Mouse (Mus musculus) midbrain, embryonic 10.5 days (tissue): Measurements from ENCODE around the gene Slc16a7. TPM values are rescaled to one million over a fixed set of nuclear protein-coding genes. Genes with fewer than 3 reads are reported as not detected.

Experiments
- DNase-seq: peaks from one replicate; pipeline ENCODE4 v3.0.0-alpha.2; 2017; ENCODE audit warnings: low spot score
- H3K27ac ChIP-seq: fragments of 300-500 bp; sonication (generic); replicated peaks from 2 replicates; pipeline ENCODE4 v1.5.1; 2016; ENCODE audit warnings: mild to moderate bottlenecking
- H3K27me3 ChIP-seq: fragments of 300-500 bp; sonication (generic); 2 replicates; pipeline ENCODE4 v1.6.1; 2016; ENCODE audit warnings: low read depth, mild to moderate bottlenecking; ENCODE audit not compliant: poor library complexity, severe bottlenecking
- H3K36me3 ChIP-seq: fragments of 300-500 bp; sonication (generic); 2 replicates; pipeline ENCODE4 v1.6.1; 2016; ENCODE audit warnings: mild to moderate bottlenecking, moderate library complexity
- H3K4me1 ChIP-seq: fragments of 300-500 bp; sonication (generic); 2 replicates; pipeline ENCODE4 v1.6.1; 2016
- H3K4me3 ChIP-seq: fragments of 300-500 bp; sonication (generic); 2 replicates; pipeline ENCODE4 v1.5.1; 2016; ENCODE audit warnings: mild to moderate bottlenecking, moderate library complexity
- H3K9me3 ChIP-seq: fragments of 300-500 bp; sonication (generic); replicated peaks from 2 replicates; pipeline ENCODE4 v1.6.1; 2016; ENCODE audit warnings: mild to moderate bottlenecking
- WGBS: fragments of 180-500 bp; shearing (Covaris S2); methylation state at CpG from one replicate; pipeline ENCODE4 v1.1.7; 2016; 5-methylcytosine and 5-hydroxymethylcytosine counted together
- polyA plus RNA-seq: library from polyadenylated mRNA; unstranded; fragments of >200 nt; fragmentation: Nextera tagmentation; extraction: Ambion mirVana; gene quantifications from 2 replicates; pipeline ENCODE4 v1.2.1, GENCODE M21; 2016

Slc16a7 gene
- polyA plus RNA-seq, 1 experiment from 2014 or later = 3.0 TPM

- Histone ChIP-seq H3K4me3 (no peak overlapping the region), H3K9me3 (no peaks in the 10 kb centered on the region), H3K36me3 (no peaks in the 10 kb centered on the region), H3K4me1 (0 out of 2 replicates have a peak, but pooled peaks cover 4% of the 10 kb centered on the region), H3K27me3 (no peaks in the 10 kb centered on the region), H3K27ac (no peak overlapping the region)
- no peak for DNase-seq
- WGBS = 91% methylated on average over 6 of the region's 6 CpGs
Measured at GRCm38 (mm10) chr10:125347149-125347548, 42.1 kb downstream of the Slc16a7 start.

- Histone ChIP-seq H3K4me1 (0 out of 2 replicates have a peak, but pooled peaks cover 4% of the 10 kb centered on the region), H3K36me3 (no peaks in the 10 kb centered on the region), H3K9me3 (no peaks in the 10 kb centered on the region), H3K4me3 (no peak overlapping the region), H3K27ac (no peak overlapping the region), H3K27me3 (no peaks in the 10 kb centered on the region)
- 60% methylated on average over 4 of the region's 4 CpGs for WGBS
- no peak for DNase-seq
Measured at GRCm38 (mm10) chr10:125346364-125346763, 42.9 kb downstream of the Slc16a7 start.

GRCm38 (mm10) chr10:125345583-125345982 lies 43.7 kb downstream of the Slc16a7 start:
- Histone ChIP-seq H3K4me1 (0 out of 2 replicates have a peak, but pooled peaks cover 4% of the 10 kb centered on the region), H3K4me3 (no peak overlapping the region), H3K27ac (no peak overlapping the region), H3K27me3 (no peaks in the 10 kb centered on the region), H3K36me3 (no peaks in the 10 kb centered on the region), H3K9me3 (no peaks in the 10 kb centered on the region)
- WGBS = 85% methylated on average over 1 of the region's 1 CpGs
- DNase-seq = no peak

GRCm38 (mm10) chr10:125342204-125342603 lies 47.1 kb downstream of the Slc16a7 start:
- no peaks in the 10 kb centered on the region for H3K36me3 ChIP-seq
- WGBS = 70% methylated on average over 7 of the region's 7 CpGs
- H3K4me1 ChIP-seq = 0 out of 2 replicates have a peak, but pooled peaks cover 4% of the 10 kb centered on the region
- no peak overlapping the region for H3K4me3 ChIP-seq
- H3K27ac ChIP-seq = no peak overlapping the region
- no peaks in the 10 kb centered on the region for H3K27me3 ChIP-seq
- DNase-seq = no peak
- H3K9me3 ChIP-seq = no peaks in the 10 kb centered on the region

- 91% methylated on average over 5 of the region's 5 CpGs for WGBS
- H3K27me3 ChIP-seq = no peaks in the 10 kb centered on the region
- no peak overlapping the region for H3K27ac ChIP-seq
- no peaks in the 10 kb centered on the region for H3K36me3 ChIP-seq
- no peaks in the 10 kb centered on the region for H3K9me3 ChIP-seq
- DNase-seq = no peak
- H3K4me3 ChIP-seq = no peak overlapping the region
- H3K4me1 ChIP-seq = peaks cover 2% of the 10 kb centered on the region
Measured at GRCm38 (mm10) chr10:125333799-125334198, 55.5 kb downstream of the Slc16a7 start.

- no peak for DNase-seq
- Histone ChIP-seq H3K27me3 (no peaks in the 10 kb centered on the region), H3K4me3 (no peak overlapping the region), H3K9me3 (no peaks in the 10 kb centered on the region), H3K36me3 (no peaks in the 10 kb centered on the region), H3K4me1 (peaks cover 7% of the 10 kb centered on the region), H3K27ac (no peak overlapping the region)
- WGBS = 74% methylated on average over 5 of the region's 5 CpGs
Measured at GRCm38 (mm10) chr10:125331334-125331733, 57.9 kb downstream of the Slc16a7 start.

- H3K36me3 ChIP-seq = no peaks in the 10 kb centered on the region
- no peak overlapping the region for H3K27ac ChIP-seq
- H3K27me3 ChIP-seq = no peaks in the 10 kb centered on the region
- H3K4me3 ChIP-seq = no peak overlapping the region
- WGBS = 64% methylated on average over 16 of the region's 16 CpGs
- no peaks in the 10 kb centered on the region for H3K9me3 ChIP-seq
- H3K4me1 ChIP-seq = peaks cover 7% of the 10 kb centered on the region
- no peak for DNase-seq
Measured at GRCm38 (mm10) chr10:125328331-125329063, 60.8 kb downstream of the Slc16a7 start.

- no peak for DNase-seq
- no peak overlapping the region for H3K4me3 ChIP-seq
- peaks cover 7% of the 10 kb centered on the region for H3K4me1 ChIP-seq
- H3K27ac ChIP-seq = no peak overlapping the region
- no peaks in the 10 kb centered on the region for H3K9me3 ChIP-seq
- no peaks in the 10 kb centered on the region for H3K36me3 ChIP-seq
- 93% methylated on average over 7 of the region's 7 CpGs for WGBS
- no peaks in the 10 kb centered on the region for H3K27me3 ChIP-seq
Measured at GRCm38 (mm10) chr10:125324871-125325565, 64.2 kb downstream of the Slc16a7 start.

GRCm38 (mm10) chr10:125324149-125324834 lies 65.0 kb downstream of the Slc16a7 start:
- H3K27ac ChIP-seq = no peak overlapping the region
- peaks cover 7% of the 10 kb centered on the region for H3K4me1 ChIP-seq
- no peak for DNase-seq
- no peaks in the 10 kb centered on the region for H3K36me3 ChIP-seq
- no peaks in the 10 kb centered on the region for H3K9me3 ChIP-seq
- H3K4me3 ChIP-seq = no peak overlapping the region
- no peaks in the 10 kb centered on the region for H3K27me3 ChIP-seq
- WGBS = 87% methylated on average over 13 of the region's 13 CpGs

- no peaks in the 10 kb centered on the region for H3K27me3 ChIP-seq
- H3K27ac ChIP-seq = no peak overlapping the region
- H3K9me3 ChIP-seq = no peaks in the 10 kb centered on the region
- no peaks in the 10 kb centered on the region for H3K4me1 ChIP-seq
- no peak overlapping the region for H3K4me3 ChIP-seq
- no peaks in the 10 kb centered on the region for H3K36me3 ChIP-seq
- DNase-seq = no peak
- 88% methylated on average over 11 of the region's 11 CpGs for WGBS
Measured at GRCm38 (mm10) chr10:125321446-125322428, 67.5 kb downstream of the Slc16a7 start.

- 85% methylated on average over 6 of the region's 6 CpGs for WGBS
- DNase-seq = no peak
Measured at GRCm38 (mm10) chr10:125317317-125317716, 71.9 kb downstream of the Slc16a7 start.

GRCm38 (mm10) chr10:125310855-125311254 lies 78.4 kb downstream of the Slc16a7 start:
- Histone ChIP-seq H3K9me3 (0 out of 2 replicates have a peak, but pooled peaks cover 4% of the 10 kb centered on the region), H3K4me1 (no peaks in the 10 kb centered on the region), H3K4me3 (no peak overlapping the region), H3K27me3 (no peaks in the 10 kb centered on the region), H3K36me3 (no peaks in the 10 kb centered on the region), H3K27ac (no peak overlapping the region)
- DNase-seq = no peak
- WGBS = 89% methylated on average over 2 of the region's 2 CpGs

More at GRCm38 (mm10) chr10:125317317-125317716, 71.9 kb downstream of the Slc16a7 start:
- H3K27me3 ChIP-seq = no peaks in the 10 kb centered on the region
- H3K4me3 ChIP-seq = no peak overlapping the region
- no peak overlapping the region for H3K27ac ChIP-seq
- no peaks in the 10 kb centered on the region for H3K36me3 ChIP-seq
- no peaks in the 10 kb centered on the region for H3K4me1 ChIP-seq
- no peaks in the 10 kb centered on the region for H3K9me3 ChIP-seq
